Mouse (Mus musculus): ENCODE measurements around the gene Ankrd11. TPM values are rescaled to one million over a fixed set of nuclear protein-coding genes. Genes with fewer than 3 reads are reported as not detected.

Gene Ankrd11
- polyA plus RNA-seq, 2 experiments, result 65.3 to 83.7 TPM

DNA sequence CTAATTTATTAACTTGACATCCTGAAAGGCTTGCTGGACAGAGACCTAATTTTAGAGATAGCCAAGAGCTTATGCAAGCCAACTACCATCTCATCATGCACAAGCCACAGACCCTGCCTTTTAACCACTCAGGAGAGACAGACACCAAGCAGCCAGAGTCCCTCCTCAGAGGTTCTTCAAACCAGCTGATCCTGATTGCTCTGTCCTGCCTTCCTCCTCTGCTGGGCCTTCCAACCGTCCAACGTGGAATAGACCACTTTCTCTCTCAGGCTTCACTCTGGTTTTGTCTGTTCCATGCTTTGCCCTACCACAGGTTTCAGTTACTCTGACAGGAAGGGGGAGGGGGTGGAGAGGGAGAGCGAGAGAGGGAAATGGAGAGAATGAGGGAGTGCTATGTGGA, 125.3 kb downstream of the Ankrd11 start:
- Histone ChIP-seq H3K4me3 (replicated peaks; ENCODE audit: low read length) (no peak overlapping the region), H3K4me1 (ENCODE audit: control insufficient read depth, insufficient read depth, low read length) (peaks cover 19% of the 10 kb centered on the region), H3K27me3 (ENCODE audit: control insufficient read depth, insufficient read depth, low read length) (no peaks in the 10 kb centered on the region), H3K36me3 (ENCODE audit: control insufficient read depth, insufficient read depth, low read length) (peaks cover 34% of the 10 kb centered on the region), H3K9me3 (ENCODE audit: control insufficient read depth, low read length) (no peaks in the 10 kb centered on the region), H3K27ac (replicated peaks; ENCODE audit: low read depth, low read length) (no peak overlapping the region), H3K4me2 (replicated peaks; ENCODE audit: low read depth, low read length, severe bottlenecking) (no peak overlapping the region), H3K9ac (ENCODE audit: low read depth, low read length, severe bottlenecking) (no peak overlapping the region)
- ATAC-seq (ENCODE audit: low FRiP score, low read depth) (no peak), DNase-seq (ENCODE audit: low spot score) (no peak)
- 52% methylated on average over 3 of the region's 3 CpGs for WGBS
- TF ChIP-seq POLR2A (IDR thresholded peaks at IDR 0.05; ENCODE audit: borderline replicate concordance, extremely low read depth, insufficient read depth, insufficient read length), result no peak

- no peak for ATAC-seq (ENCODE audit: low FRiP score, low read depth)
- Histone ChIP-seq H3K4me2 (replicated peaks; ENCODE audit: low read depth, low read length, severe bottlenecking) (no peak overlapping the region), H3K27ac (replicated peaks; ENCODE audit: low read depth, low read length) (no peak overlapping the region), H3K27me3 (ENCODE audit: control insufficient read depth, insufficient read depth, low read length) (no peaks in the 10 kb centered on the region), H3K36me3 (ENCODE audit: control insufficient read depth, insufficient read depth, low read length) (peaks cover 45% of the 10 kb centered on the region), H3K9ac (ENCODE audit: low read depth, low read length, severe bottlenecking) (no peak overlapping the region), H3K4me1 (ENCODE audit: control insufficient read depth, insufficient read depth, low read length) (peaks cover 7% of the 10 kb centered on the region), H3K9me3 (ENCODE audit: control insufficient read depth, low read length) (no peaks in the 10 kb centered on the region), H3K4me3 (replicated peaks; ENCODE audit: low read length) (no peak overlapping the region)
- DNase-seq (ENCODE audit: low spot score), result no peak
- TF ChIP-seq POLR2A (IDR thresholded peaks at IDR 0.05; ENCODE audit: borderline replicate concordance, extremely low read depth, insufficient read depth, insufficient read length), result no peak
- 88% methylated on average over 4 of the region's 4 CpGs for WGBS
These were observed 129.2 kb downstream of the Ankrd11 start for GRCm38 (mm10) chr8:122912871-122913270.

GRCm38 (mm10) chr8:122912150-122912549, 129.9 kb downstream of the Ankrd11 start:
- Histone ChIP-seq H3K9me3 (ENCODE audit: control insufficient read depth, low read length) (no peaks in the 10 kb centered on the region), H3K4me1 (ENCODE audit: control insufficient read depth, insufficient read depth, low read length) (no peaks in the 10 kb centered on the region), H3K4me3 (replicated peaks; ENCODE audit: low read length) (no peak overlapping the region), H3K36me3 (ENCODE audit: control insufficient read depth, insufficient read depth, low read length) (peaks cover 51% of the 10 kb centered on the region), H3K27ac (replicated peaks; ENCODE audit: low read depth, low read length) (no peak overlapping the region), H3K9ac (ENCODE audit: low read depth, low read length, severe bottlenecking) (no peak overlapping the region), H3K4me2 (replicated peaks; ENCODE audit: low read depth, low read length, severe bottlenecking) (no peak overlapping the region), H3K27me3 (ENCODE audit: control insufficient read depth, insufficient read depth, low read length) (no peaks in the 10 kb centered on the region)
- WGBS, result 82% methylated on average over 3 of the region's 3 CpGs
- ATAC-seq (ENCODE audit: low FRiP score, low read depth) (no peak), DNase-seq (ENCODE audit: low spot score) (no peak)
- TF ChIP-seq POLR2A (IDR thresholded peaks at IDR 0.05; ENCODE audit: borderline replicate concordance, extremely low read depth, insufficient read depth, insufficient read length), result no peak

DNA sequence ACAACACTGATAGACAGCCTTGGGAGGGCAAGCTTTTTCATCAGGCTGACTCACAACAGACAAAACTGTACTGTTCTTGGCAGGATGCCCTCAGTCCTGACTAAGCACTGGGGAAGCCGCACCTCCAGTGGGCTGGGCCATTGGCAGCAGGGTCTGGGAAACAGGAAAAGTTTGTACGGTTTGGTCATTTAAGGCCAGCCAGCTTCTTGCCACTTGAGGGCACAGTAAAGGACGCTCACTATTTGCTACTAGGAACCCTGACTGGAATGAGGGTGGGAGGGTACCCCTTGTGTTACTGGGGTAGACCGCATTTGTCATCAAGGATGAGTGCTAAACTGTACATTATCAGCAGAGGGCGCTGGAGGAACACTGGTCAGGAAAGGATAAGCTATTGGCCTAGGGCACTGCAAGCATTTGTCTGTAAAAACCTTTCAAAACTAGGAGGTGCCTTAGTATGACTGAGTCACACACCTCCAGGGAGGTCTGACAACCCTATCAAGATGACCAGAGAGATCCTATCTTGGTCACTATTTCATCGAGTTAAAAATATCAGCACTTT, 135.5 kb downstream of the Ankrd11 start:
- Histone ChIP-seq H3K9ac (ENCODE audit: low read depth, low read length, severe bottlenecking) (no peak overlapping the region), H3K27ac (replicated peaks; ENCODE audit: low read depth, low read length) (no peak overlapping the region), H3K4me1 (ENCODE audit: control insufficient read depth, insufficient read depth, low read length) (peaks cover 6% of the 10 kb centered on the region), H3K9me3 (ENCODE audit: control insufficient read depth, low read length) (no peaks in the 10 kb centered on the region), H3K4me2 (replicated peaks; ENCODE audit: low read depth, low read length, severe bottlenecking) (no peak overlapping the region), H3K4me3 (replicated peaks; ENCODE audit: low read length) (no peak overlapping the region), H3K27me3 (ENCODE audit: control insufficient read depth, insufficient read depth, low read length) (no peaks in the 10 kb centered on the region), H3K36me3 (ENCODE audit: control insufficient read depth, insufficient read depth, low read length) (peaks cover 24% of the 10 kb centered on the region)
- DNase-seq (ENCODE audit: low spot score), result peak; percentile 86
- peak; percentile 77 for ATAC-seq (ENCODE audit: low FRiP score, low read depth)
- TF ChIP-seq POLR2A (IDR thresholded peaks at IDR 0.05; ENCODE audit: borderline replicate concordance, extremely low read depth, insufficient read depth, insufficient read length), result no peak
- WGBS, result 40% methylated on average over 6 of the region's 6 CpGs

DNA sequence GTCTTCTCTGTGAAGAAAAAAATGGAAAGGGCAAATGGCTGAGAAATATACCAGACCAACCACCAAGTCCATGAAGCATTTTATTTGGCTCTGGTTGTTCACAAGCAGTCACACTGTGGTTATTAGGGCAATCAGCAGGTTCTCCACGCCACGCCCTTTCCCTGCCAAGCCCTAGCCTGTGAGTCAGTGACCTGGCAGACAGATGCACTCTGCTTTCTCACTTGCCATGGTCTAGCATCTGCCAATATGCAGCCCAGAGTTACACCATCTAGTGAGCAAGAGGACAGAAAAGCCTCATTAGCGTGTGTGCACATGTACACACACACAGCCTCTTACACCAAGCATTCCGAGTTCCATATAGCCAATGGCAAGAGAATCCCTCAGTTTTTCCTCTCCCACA, 136.7 kb downstream of the Ankrd11 start:
- Histone ChIP-seq H3K9ac (ENCODE audit: low read depth, low read length, severe bottlenecking) (no peak overlapping the region), H3K9me3 (ENCODE audit: control insufficient read depth, low read length) (no peaks in the 10 kb centered on the region), H3K27ac (replicated peaks; ENCODE audit: low read depth, low read length) (no peak overlapping the region), H3K4me2 (replicated peaks; ENCODE audit: low read depth, low read length, severe bottlenecking) (no peak overlapping the region), H3K27me3 (ENCODE audit: control insufficient read depth, insufficient read depth, low read length) (no peaks in the 10 kb centered on the region), H3K4me3 (replicated peaks; ENCODE audit: low read length) (no peak overlapping the region), H3K4me1 (ENCODE audit: control insufficient read depth, insufficient read depth, low read length) (peaks cover 6% of the 10 kb centered on the region), H3K36me3 (ENCODE audit: control insufficient read depth, insufficient read depth, low read length) (peaks cover 30% of the 10 kb centered on the region)
- no peak for TF ChIP-seq POLR2A (IDR thresholded peaks at IDR 0.05; ENCODE audit: borderline replicate concordance, extremely low read depth, insufficient read depth, insufficient read length)
- WGBS, result 98% methylated on average over 4 of the region's 4 CpGs
- ATAC-seq (ENCODE audit: low FRiP score, low read depth), result no peak
- DNase-seq (ENCODE audit: low spot score), result no peak

GRCm38 (mm10) chr8:122904496-122904895, 137.6 kb downstream of the Ankrd11 start:
- Histone ChIP-seq H3K36me3 (ENCODE audit: control insufficient read depth, insufficient read depth, low read length) (peaks cover 38% of the 10 kb centered on the region), H3K4me2 (replicated peaks; ENCODE audit: low read depth, low read length, severe bottlenecking) (no peak overlapping the region), H3K9ac (ENCODE audit: low read depth, low read length, severe bottlenecking) (no peak overlapping the region), H3K27ac (replicated peaks; ENCODE audit: low read depth, low read length) (no peak overlapping the region), H3K4me3 (replicated peaks; ENCODE audit: low read length) (no peak overlapping the region), H3K27me3 (ENCODE audit: control insufficient read depth, insufficient read depth, low read length) (no peaks in the 10 kb centered on the region), H3K4me1 (ENCODE audit: control insufficient read depth, insufficient read depth, low read length) (peaks cover 6% of the 10 kb centered on the region), H3K9me3 (ENCODE audit: control insufficient read depth, low read length) (no peaks in the 10 kb centered on the region)
- no peak for TF ChIP-seq POLR2A (IDR thresholded peaks at IDR 0.05; ENCODE audit: borderline replicate concordance, extremely low read depth, insufficient read depth, insufficient read length)
- WGBS, result 92% methylated on average over 11 of the region's 11 CpGs
- ATAC-seq (ENCODE audit: low FRiP score, low read depth) (no peak), DNase-seq (ENCODE audit: low spot score) (no peak)
